Mouse (Mus musculus): Measurements from ENCODE around the gene Lin7b. TPM values are rescaled to one million over a fixed set of nuclear protein-coding genes. Genes with fewer than 3 reads are reported as not detected.

Gene Lin7b
- polyA plus RNA-seq, 1 experiment from 2014 or later: 2.5 TPM

- H3K9me3 ChIP-seq: no peaks in the 10 kb centered on the region
- H3K4me1 ChIP-seq: no peaks in the 10 kb centered on the region
- H3K27me3 ChIP-seq: no peaks in the 10 kb centered on the region
- H3K9ac ChIP-seq: no peak overlapping the region
- no peak overlapping the region for H3K4me3 ChIP-seq
- peaks cover 83% of the 10 kb centered on the region for H3K36me3 ChIP-seq
- H3K4me2 ChIP-seq: no peak overlapping the region
- WGBS: 80% methylated on average over 1 of the region's 1 CpGs
- ATAC-seq (ENCODE audit: insufficient number of reproducible peaks, low FRiP score, low TSS enrichment, low read depth): no peak
- no peak overlapping the region for H3K27ac ChIP-seq
Measured at GRCm38 (mm10) chr7:45376057-45376456, 5.7 kb upstream of the Lin7b start.

GRCm38 (mm10) chr7:45374620-45375019 is 4.2 kb upstream of the Lin7b start:
- 93% methylated on average over 8 of the region's 8 CpGs for WGBS
- Histone ChIP-seq H3K36me3 (peaks cover 69% of the 10 kb centered on the region), H3K27me3 (peaks cover 8% of the 10 kb centered on the region), H3K4me2 (no peak overlapping the region), H3K27ac (no peak overlapping the region), H3K9ac (no peak overlapping the region), H3K9me3 (no peaks in the 10 kb centered on the region), H3K4me1 (peaks cover 12% of the 10 kb centered on the region), H3K4me3 (no peak overlapping the region)
- ATAC-seq (ENCODE audit: insufficient number of reproducible peaks, low FRiP score, low TSS enrichment, low read depth): no peak

GRCm38 (mm10) chr7:45372371-45372770 is 2.0 kb upstream of the Lin7b start:
- WGBS: 81% methylated on average over 5 of the region's 5 CpGs
- Histone ChIP-seq H3K4me3 (no peak overlapping the region), H3K4me2 (no peak overlapping the region), H3K27me3 (peaks cover 26% of the 10 kb centered on the region), H3K27ac (no peak overlapping the region), H3K36me3 (peaks cover 47% of the 10 kb centered on the region), H3K9ac (no peak overlapping the region), H3K4me1 (peaks cover 21% of the 10 kb centered on the region), H3K9me3 (no peaks in the 10 kb centered on the region)
- no peak for ATAC-seq (ENCODE audit: insufficient number of reproducible peaks, low FRiP score, low TSS enrichment, low read depth)

GRCm38 (mm10) chr7:45369836-45370474 is 428 bp downstream of the Lin7b start:
- WGBS: 8% methylated on average over 51 of the region's 52 CpGs
- Histone ChIP-seq H3K4me1 (peaks cover 33% of the 10 kb centered on the region), H3K27me3 (peaks cover 35% of the 10 kb centered on the region), H3K9ac (peak overlapping the region; percentile 27), H3K9me3 (no peaks in the 10 kb centered on the region), H3K27ac (no peak overlapping the region), H3K4me3 (peak overlapping the region; percentile 57), H3K4me2 (peak overlapping the region; percentile 88), H3K36me3 (peaks cover 24% of the 10 kb centered on the region)
- ATAC-seq (ENCODE audit: insufficient number of reproducible peaks, low FRiP score, low TSS enrichment, low read depth): peak; percentile 2; the same call in 1 of the 2 replicates

GRCm38 (mm10) chr7:45369022-45369745 is 1.2 kb downstream of the Lin7b start:
- ATAC-seq (ENCODE audit: insufficient number of reproducible peaks, low FRiP score, low TSS enrichment, low read depth): no peak
- peaks cover 33% of the 10 kb centered on the region for H3K4me1 ChIP-seq
- no peak overlapping the region for H3K27ac ChIP-seq
- H3K4me2 ChIP-seq: peak overlapping the region; percentile 88; the same call in 1 of the 2 replicates
- no peak overlapping the region for H3K9ac ChIP-seq
- peaks cover 19% of the 10 kb centered on the region; the same call in 1 of the 2 replicates for H3K36me3 ChIP-seq
- H3K9me3 ChIP-seq: no peaks in the 10 kb centered on the region
- peak overlapping the region; percentile 57 for H3K4me3 ChIP-seq
- 74% methylated on average over 16 of the region's 16 CpGs for WGBS
- H3K27me3 ChIP-seq: peaks cover 41% of the 10 kb centered on the region

- Histone ChIP-seq H3K4me1 (peaks cover 33% of the 10 kb centered on the region), H3K4me3 (peak overlapping the region; percentile 58; the same call in 1 of the 2 replicates), H3K9ac (no peak overlapping the region), H3K36me3 (peaks cover 9% of the 10 kb centered on the region; the same call in 1 of the 2 replicates), H3K4me2 (peak overlapping the region; percentile 95; the same call in 1 of the 2 replicates), H3K27ac (no peak overlapping the region), H3K9me3 (no peaks in the 10 kb centered on the region), H3K27me3 (peaks cover 50% of the 10 kb centered on the region)
- 84% methylated on average over 15 of the region's 15 CpGs for WGBS
- ATAC-seq (ENCODE audit: insufficient number of reproducible peaks, low FRiP score, low TSS enrichment, low read depth): no peak
Measured at GRCm38 (mm10) chr7:45368178-45368577, 2.2 kb downstream of the Lin7b start.

GRCm38 (mm10) chr7:45367020-45367880 is 3.1 kb downstream of the Lin7b start:
- no peaks in the 10 kb centered on the region for H3K9me3 ChIP-seq
- peak overlapping the region; percentile 95 for H3K4me2 ChIP-seq
- WGBS: 1% methylated on average over 67 of the region's 70 CpGs
- 0 out of 2 replicates have a peak, but pooled peaks cover under 1% of the 10 kb centered on the region for H3K36me3 ChIP-seq
- peaks cover 59% of the 10 kb centered on the region for H3K27me3 ChIP-seq
- H3K4me3 ChIP-seq: peak overlapping the region; percentile 58
- ATAC-seq (ENCODE audit: insufficient number of reproducible peaks, low FRiP score, low TSS enrichment, low read depth): peak; percentile 92
- peak overlapping the region; percentile 18 for H3K9ac ChIP-seq
- H3K27ac ChIP-seq: peak overlapping the region; percentile 19; the same call in 1 of the 2 replicates
- H3K4me1 ChIP-seq: peaks cover 33% of the 10 kb centered on the region

GRCm38 (mm10) chr7:45366652-45367019 is 3.7 kb downstream of the Lin7b start, which contains the start of gene Ppfia3:
Gene Ppfia3, minus strand, starts transcription at chr7:45367019.
- H3K4me3 ChIP-seq: peak within 1 kb of the TSS; percentile 58
- H3K9me3 ChIP-seq: no peaks in the 10 kb centered on the region
- H3K4me2 ChIP-seq: peak within 1 kb of the TSS; percentile 95
- H3K4me1 ChIP-seq: peaks cover 36% of the 10 kb centered on the region
- WGBS: under 1% methylated on average over 25 of the region's 26 CpGs
- peak within 1 kb of the TSS; percentile 59 for H3K9ac ChIP-seq
- H3K27ac ChIP-seq: peak within 1 kb of the TSS; percentile 39; the same call in 1 of the 2 replicates
- H3K36me3 ChIP-seq: no peaks in the 10 kb centered on the region
- 0 out of 2 replicates have a peak, but pooled peaks have one; percentile 9 for ATAC-seq (ENCODE audit: insufficient number of reproducible peaks, low FRiP score, low TSS enrichment, low read depth)
- peaks cover 65% of the 10 kb centered on the region for H3K27me3 ChIP-seq

GRCm38 (mm10) chr7:45365742-45366651 is 4.4 kb downstream of the Lin7b start:
- H3K9ac ChIP-seq: peak overlapping the region; percentile 59
- ATAC-seq (ENCODE audit: insufficient number of reproducible peaks, low FRiP score, low TSS enrichment, low read depth): no peak
- WGBS: 3% methylated on average over 35 of the region's 35 CpGs
- peaks cover 71% of the 10 kb centered on the region for H3K27me3 ChIP-seq
- peaks cover 43% of the 10 kb centered on the region for H3K4me1 ChIP-seq
- peak overlapping the region; percentile 58 for H3K4me3 ChIP-seq
- peak overlapping the region; percentile 39; the same call in 1 of the 2 replicates for H3K27ac ChIP-seq
- H3K36me3 ChIP-seq: no peaks in the 10 kb centered on the region
- H3K4me2 ChIP-seq: peak overlapping the region; percentile 95
- no peaks in the 10 kb centered on the region for H3K9me3 ChIP-seq

- Histone ChIP-seq H3K27ac (no peak overlapping the region), H3K9me3 (no peaks in the 10 kb centered on the region), H3K27me3 (peaks cover 68% of the 10 kb centered on the region), H3K4me1 (peaks cover 31% of the 10 kb centered on the region), H3K4me2 (no peak overlapping the region), H3K36me3 (no peaks in the 10 kb centered on the region), H3K9ac (no peak overlapping the region), H3K4me3 (no peak overlapping the region)
- no peak for ATAC-seq (ENCODE audit: insufficient number of reproducible peaks, low FRiP score, low TSS enrichment, low read depth)
- 71% methylated on average over 2 of the region's 2 CpGs for WGBS
Measured at GRCm38 (mm10) chr7:45363983-45364382, 6.4 kb downstream of the Lin7b start.
